Mouse (Mus musculus) lung, embryonic 15.5 days (tissue): ENCODE measurements at regions not wholly inside any gene's neighbourhood (a gene's known extent, or its start where the extent isn't known, plus 50 kb on each side); places are given as distances from the start of the nearest gene placed in this dataset.

Experiments used
- ATAC-seq: fragments of 200-750 bp; cut with Nextera tagmentation; 2 replicates; pipeline ENCODE4 v1.8.0; 2017; ENCODE audit warnings: moderate number of reproducible peaks, borderline replicate concordance; ENCODE audit not compliant: low FRiP score, low TSS enrichment; ENCODE audit errors: extremely low read depth
- H3K27ac ChIP-seq: fragments of 300-500 bp; sonication (generic); 2 replicates; pipeline ENCODE4 v1.5.1; 2015; ENCODE audit warnings: moderate library complexity, mild to moderate bottlenecking, inconsistent platforms
- H3K27me3 ChIP-seq: fragments of 300-500 bp; sonication (generic); 2 replicates; pipeline ENCODE4 v1.6.1; 2015; ENCODE audit warnings: inconsistent platforms
- H3K36me3 ChIP-seq: fragments of 300-500 bp; sonication (generic); 2 replicates; pipeline ENCODE4 v1.6.1; 2015; ENCODE audit warnings: inconsistent platforms
- H3K4me1 ChIP-seq: fragments of 300-500 bp; sonication (generic); 2 replicates; pipeline ENCODE4 v1.6.1; 2015; ENCODE audit warnings: inconsistent platforms
- H3K4me2 ChIP-seq: fragments of 300-500 bp; sonication (generic); 2 replicates; pipeline ENCODE4 v1.6.1; 2015; ENCODE audit warnings: inconsistent platforms, mild to moderate bottlenecking, moderate library complexity
- H3K4me3 ChIP-seq: fragments of 300-500 bp; sonication (generic); 2 replicates; pipeline ENCODE4 v1.5.1; 2015; ENCODE audit warnings: mild to moderate bottlenecking, inconsistent platforms
- H3K9ac ChIP-seq: fragments of 300-500 bp; sonication (generic); 2 replicates; pipeline ENCODE4 v1.6.1; 2015; ENCODE audit warnings: inconsistent platforms
- H3K9me3 ChIP-seq: fragments of 300-500 bp; sonication (generic); 2 replicates; pipeline ENCODE4 v1.6.1; 2016; ENCODE audit warnings: inconsistent platforms
- WGBS: fragments of 180-500 bp; shearing (Covaris S2); methylation state at CpG from one replicate; pipeline ENCODE4 v1.1.7; 2015; 5-methylcytosine and 5-hydroxymethylcytosine counted together

DNA sequence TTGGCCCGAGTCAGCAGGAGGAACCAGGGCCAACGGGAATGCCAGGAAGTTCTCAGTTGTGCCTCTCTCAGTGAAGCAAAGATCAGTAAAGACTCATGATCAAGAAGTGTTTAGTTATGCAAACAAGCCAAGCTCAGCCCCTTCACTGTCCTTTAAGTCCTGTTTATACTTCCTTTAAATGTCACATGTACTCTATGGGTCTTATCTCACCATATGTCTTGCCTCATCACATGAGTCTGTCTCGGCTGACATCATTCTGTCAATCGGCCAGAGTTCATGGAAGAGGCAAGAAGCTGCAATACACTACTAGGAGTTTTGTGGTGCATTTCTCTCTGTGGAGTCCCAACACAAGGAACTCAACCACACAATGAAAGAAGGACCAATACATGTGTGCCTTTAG, 71.8 kb downstream of the Scp2d1 start:
- H3K27me3 ChIP-seq = no peaks in the 10 kb centered on the region
- H3K9ac ChIP-seq = no peak overlapping the region
- H3K4me1 ChIP-seq = no peaks in the 10 kb centered on the region
- WGBS = 47% methylated on average over 4 of the region's 4 CpGs
- H3K4me2 ChIP-seq = no peak overlapping the region
- H3K4me3 ChIP-seq = no peak overlapping the region
- peak; percentile 52; the same call in 1 of the 2 replicates for ATAC-seq
- H3K36me3 ChIP-seq = no peaks in the 10 kb centered on the region
- H3K27ac ChIP-seq = no peak overlapping the region
- no peaks in the 10 kb centered on the region for H3K9me3 ChIP-seq

DNA sequence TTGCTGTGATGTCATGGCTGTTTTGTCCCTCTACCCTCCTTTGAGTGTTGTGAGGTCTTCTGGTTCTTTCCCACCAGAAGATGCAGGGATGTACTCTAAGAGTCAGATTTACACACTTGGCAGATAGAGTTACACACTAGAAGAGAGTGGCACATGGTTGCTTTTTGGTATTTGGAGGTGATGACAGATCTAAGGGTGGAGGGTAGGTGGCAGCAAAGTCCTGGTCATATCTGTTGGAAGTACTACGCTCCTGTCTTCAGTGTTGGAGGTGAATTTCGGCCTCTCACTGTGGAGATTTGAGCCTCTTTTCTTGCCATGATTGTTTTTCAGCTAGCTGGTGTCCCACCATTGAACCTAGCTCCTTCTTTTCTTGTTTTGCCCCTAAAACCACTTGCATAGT, 73.0 kb downstream of the Scp2d1 start:
- H3K4me2 ChIP-seq = no peak overlapping the region
- H3K4me1 ChIP-seq = no peaks in the 10 kb centered on the region
- no peak overlapping the region for H3K4me3 ChIP-seq
- no peaks in the 10 kb centered on the region for H3K9me3 ChIP-seq
- H3K27ac ChIP-seq = no peak overlapping the region
- no peak for ATAC-seq
- 72% methylated on average over 2 of the region's 2 CpGs for WGBS
- H3K9ac ChIP-seq = no peak overlapping the region
- H3K36me3 ChIP-seq = no peaks in the 10 kb centered on the region
- H3K27me3 ChIP-seq = no peaks in the 10 kb centered on the region

DNA sequence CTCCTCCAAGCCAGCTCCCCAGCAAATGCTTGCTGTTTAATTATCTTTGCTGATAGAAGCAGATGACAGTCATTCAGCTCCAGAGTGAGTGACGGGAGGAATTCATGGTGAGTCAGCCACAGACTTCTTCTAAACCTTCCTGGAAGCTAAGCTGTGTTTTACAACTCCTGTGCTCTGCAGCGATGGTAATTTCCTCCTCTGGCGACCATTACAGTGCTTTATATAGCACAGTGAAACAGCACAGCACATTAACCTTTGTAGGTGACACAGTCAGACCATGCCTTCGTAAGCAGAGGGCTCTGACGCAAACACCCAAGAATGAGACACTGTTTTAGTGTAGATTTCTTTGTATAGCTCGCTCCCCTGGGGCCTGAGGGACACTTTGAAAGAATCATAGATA, 83.3 kb downstream of the Scp2d1 start:
- H3K4me2 ChIP-seq = no peak overlapping the region
- no peak overlapping the region for H3K4me3 ChIP-seq
- no peak overlapping the region for H3K9ac ChIP-seq
- H3K9me3 ChIP-seq = no peaks in the 10 kb centered on the region
- no peaks in the 10 kb centered on the region for H3K27me3 ChIP-seq
- H3K36me3 ChIP-seq = no peaks in the 10 kb centered on the region
- 53% methylated on average over 6 of the region's 6 CpGs for WGBS
- no peak overlapping the region for H3K27ac ChIP-seq
- ATAC-seq = no peak
- H3K4me1 ChIP-seq = no peaks in the 10 kb centered on the region

DNA sequence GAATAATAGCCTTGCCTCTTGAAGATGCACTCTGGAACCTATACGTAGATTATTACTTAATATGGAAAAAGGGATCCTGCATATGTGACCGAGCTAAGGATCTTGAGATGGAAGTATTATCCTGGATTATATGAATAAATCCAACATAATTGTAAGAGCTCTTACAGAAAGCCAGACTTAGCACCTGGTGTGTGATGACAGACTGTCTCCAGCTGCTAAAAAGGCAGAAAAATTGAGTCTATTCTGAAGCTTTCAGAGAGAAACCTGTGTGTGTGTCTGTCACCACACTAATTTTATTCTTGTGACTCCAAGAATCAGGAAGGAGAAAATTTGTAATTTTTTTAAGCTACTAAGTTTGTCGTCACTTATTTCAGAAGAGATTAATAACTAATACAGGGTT, 122.4 kb downstream of the Scp2d1 start:
- Histone ChIP-seq H3K27me3 (no peaks in the 10 kb centered on the region), H3K36me3 (no peaks in the 10 kb centered on the region)
- 72% methylated on average over 3 of the region's 3 CpGs for WGBS

DNA sequence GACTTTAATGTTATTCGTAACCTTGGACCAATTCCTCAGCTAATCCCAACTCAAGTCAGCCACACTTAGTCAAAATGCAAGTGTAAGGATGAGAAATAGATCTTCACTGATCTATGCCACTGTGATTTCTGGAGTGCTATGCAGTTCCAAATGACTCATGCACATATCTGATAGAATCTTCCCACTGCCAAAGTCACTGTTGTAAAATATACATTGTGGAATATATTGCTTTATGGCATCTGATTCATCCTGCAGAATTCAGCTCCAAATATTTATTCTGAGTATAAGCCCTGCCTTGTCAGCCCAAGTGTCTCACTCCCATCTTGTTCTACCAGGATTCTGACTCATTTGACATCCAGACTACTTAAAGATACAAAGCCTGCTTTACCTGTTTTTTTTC, 123.0 kb downstream of the Scp2d1 start:
- no peak overlapping the region for H3K27ac ChIP-seq
- WGBS = 51% methylated on average over 1 of the region's 1 CpGs
- no peak overlapping the region for H3K4me3 ChIP-seq
- no peak overlapping the region for H3K9ac ChIP-seq
- no peaks in the 10 kb centered on the region for H3K4me1 ChIP-seq
- H3K9me3 ChIP-seq = no peaks in the 10 kb centered on the region
- H3K27me3 ChIP-seq = no peaks in the 10 kb centered on the region
- no peak overlapping the region for H3K4me2 ChIP-seq
- peak; percentile 46; the same call in 1 of the 2 replicates for ATAC-seq
- H3K36me3 ChIP-seq = no peaks in the 10 kb centered on the region

More for the DNA sequence above, 122.4 kb downstream of the Scp2d1 start:
- Histone ChIP-seq H3K4me2 (no peak overlapping the region), H3K9ac (no peak overlapping the region), H3K9me3 (no peaks in the 10 kb centered on the region), H3K27ac (no peak overlapping the region), H3K4me1 (no peaks in the 10 kb centered on the region), H3K4me3 (no peak overlapping the region)
- ATAC-seq = no peak

DNA sequence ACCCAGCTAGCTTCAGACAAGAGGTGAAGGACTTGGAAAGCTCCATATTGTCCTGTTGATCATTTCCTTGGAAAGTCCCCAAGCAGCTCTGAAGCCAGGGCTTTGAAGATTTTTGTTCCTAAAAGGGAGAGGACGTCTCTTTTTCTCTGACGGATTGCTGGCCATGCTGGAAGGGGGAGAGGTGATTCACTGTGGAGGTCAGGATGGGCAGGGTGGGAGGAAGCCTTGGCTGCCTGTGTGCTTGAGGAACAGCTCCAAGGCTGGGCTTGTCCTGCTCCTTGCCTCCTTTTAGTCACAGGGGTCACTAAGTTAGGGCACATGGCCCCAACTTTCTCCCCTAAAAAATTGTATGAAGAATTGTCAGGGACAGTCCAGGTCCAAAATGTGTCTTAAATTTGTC, 125.8 kb downstream of the Scp2d1 start:
- Histone ChIP-seq H3K9ac (no peak overlapping the region), H3K4me1 (no peaks in the 10 kb centered on the region), H3K4me3 (no peak overlapping the region), H3K27ac (no peak overlapping the region), H3K36me3 (no peaks in the 10 kb centered on the region), H3K4me2 (no peak overlapping the region), H3K27me3 (no peaks in the 10 kb centered on the region), H3K9me3 (no peaks in the 10 kb centered on the region)
- no peak for ATAC-seq
- WGBS = 29% methylated on average over 2 of the region's 2 CpGs
